Mouse (Mus musculus): Measurements from ENCODE around the gene Dbndd2. TPM values are rescaled to one million over a fixed set of nuclear protein-coding genes. Genes with fewer than 3 reads are reported as not detected.
A peak's percentile ranks its signal among the peaks of the same experiment; 100 is the strongest.

The Dbndd2 gene
- total RNA-seq, 2 experiments from 2014 or later, result 13.5 to 15.7 TPM

DNA sequence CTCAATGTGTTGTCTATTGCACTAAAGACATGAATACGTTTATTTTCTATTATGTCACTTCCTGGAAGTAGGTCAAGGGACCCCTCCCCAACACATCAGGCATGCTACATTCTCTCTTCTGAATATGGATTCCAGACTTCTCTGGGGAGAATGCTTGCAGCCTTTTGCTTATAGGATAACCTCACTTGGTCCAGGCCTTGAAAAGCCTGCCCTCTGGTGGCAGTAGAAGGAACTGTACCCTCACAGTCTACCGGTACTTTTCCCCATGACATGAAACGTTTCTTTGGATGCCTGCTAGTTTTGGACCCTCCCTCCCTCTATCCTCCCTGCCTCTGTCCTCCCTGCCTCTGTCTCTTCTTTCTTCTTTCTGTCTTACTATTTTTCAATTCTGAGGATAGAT, 45.3 kb downstream of the Dbndd2 start:
- DNase-seq (ENCODE audit: low spot score in 2 of 2), result peak; percentile 38 to 71

DNA sequence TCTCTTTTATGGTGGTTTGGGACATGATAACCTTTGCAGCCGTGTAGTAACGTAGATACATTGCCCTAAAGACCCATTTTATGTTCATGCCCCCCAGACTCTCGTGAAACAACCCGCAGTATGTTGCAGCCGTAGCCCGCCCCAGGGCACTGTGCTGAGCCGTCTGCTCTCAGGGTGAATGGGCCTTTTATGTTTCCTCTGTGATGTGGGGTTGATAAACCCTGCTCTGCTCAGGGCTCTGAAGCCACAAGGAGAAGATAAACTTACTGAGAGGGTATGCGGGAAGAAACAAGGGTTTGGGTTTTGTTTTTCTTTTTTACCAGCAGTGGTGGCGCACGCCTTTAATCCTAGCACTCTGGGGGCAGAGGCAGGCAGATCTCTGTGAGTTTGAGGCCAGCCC, 48.4 kb downstream of the Dbndd2 start:
- DNase-seq (ENCODE audit: low spot score in 2 of 2), result no peak

DNA sequence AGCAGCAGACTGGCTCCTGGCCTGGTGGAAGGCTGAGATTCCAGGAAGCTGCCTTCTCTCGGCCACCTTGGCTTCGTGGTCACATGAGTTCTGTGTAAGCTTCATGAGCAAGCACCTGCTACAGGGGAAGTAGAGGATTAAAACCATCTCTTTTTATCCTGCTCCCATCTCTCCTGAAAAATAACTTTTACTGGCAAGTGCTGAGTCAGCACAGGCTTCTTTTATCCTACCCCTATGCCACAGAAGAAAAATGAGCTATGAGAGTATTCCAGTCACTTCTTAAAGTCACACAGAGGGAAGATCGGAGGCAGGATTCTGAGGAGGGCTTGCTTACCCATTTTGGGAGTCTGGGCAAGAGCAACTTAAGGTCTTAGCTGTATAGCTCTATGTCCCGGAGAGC, 51.1 kb downstream of the Dbndd2 start:
- no peak for DNase-seq (ENCODE audit: low spot score in 2 of 2)

DNA sequence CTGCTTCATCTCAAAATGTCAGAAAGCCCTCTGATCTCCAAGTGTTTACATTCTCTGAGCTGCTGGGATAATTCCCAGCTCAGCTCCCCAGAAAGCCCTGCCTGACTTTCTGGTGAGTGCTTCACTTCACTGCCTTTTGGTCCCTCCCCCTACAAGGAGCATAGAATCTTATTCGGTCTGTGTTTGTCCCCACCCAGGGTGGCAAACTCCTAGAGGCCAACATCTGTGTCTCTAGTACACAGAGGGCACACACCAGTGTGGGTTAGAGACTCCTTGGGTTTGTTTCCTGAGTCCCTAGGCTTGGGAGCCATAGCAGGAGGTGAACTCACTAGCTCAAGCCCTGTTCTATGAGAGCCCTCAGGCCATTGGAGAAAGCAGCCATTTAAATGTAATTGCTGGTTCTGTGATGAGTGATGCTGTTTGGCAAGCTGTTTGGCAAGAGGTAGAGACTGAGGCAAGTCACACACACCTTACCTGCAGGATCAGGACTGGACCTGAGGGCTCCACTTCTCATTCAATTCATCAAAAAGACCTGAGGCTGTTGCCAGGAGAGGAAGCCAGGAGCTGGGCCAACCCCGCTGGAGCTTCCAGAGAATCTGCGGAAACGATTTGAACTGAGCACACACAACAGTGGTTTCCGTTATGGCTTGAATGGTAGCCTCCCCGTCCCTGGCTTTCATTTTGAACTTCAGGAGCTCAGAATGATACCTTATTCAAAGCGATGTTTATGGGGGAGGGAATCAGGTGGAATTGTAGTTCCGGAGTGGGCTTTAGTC, 54.9 kb downstream of the Dbndd2 start:
- DNase-seq (ENCODE audit: low spot score in 2 of 2), result no peak

DNA sequence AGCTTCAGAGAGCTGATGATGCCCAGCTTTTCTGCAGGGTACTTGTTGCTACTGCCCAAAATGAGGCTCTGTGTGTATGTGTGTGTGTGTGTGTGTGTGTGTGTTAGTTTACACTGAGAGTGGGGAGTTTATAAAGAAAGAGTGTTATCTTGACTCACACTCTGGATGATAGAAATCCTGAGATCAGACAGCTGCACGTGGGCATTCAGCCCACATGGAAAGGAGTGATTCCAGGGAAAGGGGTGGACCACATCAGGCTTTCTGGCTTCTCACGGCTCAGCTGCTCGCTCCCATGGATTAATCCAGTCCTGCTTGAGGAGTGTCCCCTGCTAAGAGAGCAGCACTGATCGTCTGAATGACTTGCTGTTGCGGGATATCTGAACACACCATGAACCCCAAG, 56.2 kb downstream of the Dbndd2 start:
- DNase-seq (ENCODE audit: low spot score in 2 of 2), result no peak

DNA sequence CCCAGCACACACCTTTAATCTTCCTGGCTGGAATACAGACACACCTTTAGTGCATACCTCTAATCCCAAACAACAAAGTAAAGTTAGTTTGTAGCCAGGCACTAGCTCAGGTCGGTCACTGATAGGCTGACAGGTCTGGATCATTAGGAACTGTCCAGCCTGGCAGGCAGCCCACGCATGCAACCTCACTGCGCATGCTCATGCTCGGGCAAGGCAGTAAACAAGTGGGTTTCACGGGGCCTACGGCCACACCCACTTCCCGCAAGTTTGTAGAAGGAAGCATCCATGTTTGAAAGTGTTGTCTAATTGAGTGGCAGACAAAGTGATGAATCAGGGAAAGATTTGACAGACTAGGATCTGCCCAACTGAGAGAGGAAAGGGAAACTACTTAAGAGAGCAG, 56.7 kb downstream of the Dbndd2 start:
- no peak for DNase-seq (ENCODE audit: low spot score in 2 of 2)

Other genes with a start within 250 kb of the Dbndd2 start
- not detected for gene Svs2, start 247.6 kb upstream of the Dbndd2 start, total RNA-seq (2021)
- not detected for gene Svs3b, start 229.5 kb upstream of the Dbndd2 start, total RNA-seq (2021)
- not detected for gene Svs4, start 207.6 kb upstream of the Dbndd2 start, total RNA-seq (2021)
- not detected for gene Svs3a, start 196.8 kb upstream of the Dbndd2 start, total RNA-seq (2021)
- gene Svs6, start 169.4 kb upstream of the Dbndd2 start, total RNA-seq (2021), result not detected
- gene Svs5, start 153.4 kb upstream of the Dbndd2 start, total RNA-seq (2021), result not detected
- under 1 TPM; 0.57 to 0.76 TPM for gene Slpi, start 97.0 kb upstream of the Dbndd2 start, total RNA-seq (2021)
- gene Rbpjl, start 83.0 kb upstream of the Dbndd2 start, total RNA-seq (2021), result under 1 TPM; 0.13 to 0.15 TPM
- 1 to 10 TPM; 5.5 to 6.0 TPM for gene Matn4, start 80.9 kb upstream of the Dbndd2 start, total RNA-seq (2021)
- 10 to 100 TPM; 58.1 to 60.1 TPM for gene Sdc4, start 42.2 kb upstream of the Dbndd2 start, total RNA-seq (2021)
- 10 to 100 TPM; 20.8 to 22.2 TPM for gene Sys1, start 29.1 kb upstream of the Dbndd2 start, total RNA-seq (2021)
- 1 to 10 TPM in 1 of 2 experiments, under 1 TPM in 1; 0.96 to 1.9 TPM for gene Gm20458, start 25.1 kb upstream of the Dbndd2 start, total RNA-seq (2021)
- gene Trp53tg5, start 12.4 kb upstream of the Dbndd2 start, total RNA-seq (2021), result not detected
- gene Pigt, start 11.4 kb downstream of the Dbndd2 start, total RNA-seq (2021), result 10 to 100 TPM; 66.5 to 66.8 TPM
- 1 to 10 TPM in 1 of 2 experiments, not detected in 1; 1.3 TPM for gene Wfdc2, start 76.3 kb downstream of the Dbndd2 start, total RNA-seq (2021)
- not detected for gene Spint3, start 87.4 kb downstream of the Dbndd2 start, total RNA-seq (2021)
- not detected for gene Wfdc6a, start 99.3 kb downstream of the Dbndd2 start, total RNA-seq (2021)
- not detected for gene Eppin, start 107.5 kb downstream of the Dbndd2 start, total RNA-seq (2021)
- gene Wfdc6b, start 127.4 kb downstream of the Dbndd2 start, total RNA-seq (2021), result not detected
- not detected for gene Wfdc8, start 127.5 kb downstream of the Dbndd2 start, total RNA-seq (2021)
- not detected for gene Wfdc16, start 152.7 kb downstream of the Dbndd2 start, total RNA-seq (2021)
- gene Wfdc10, start 169.9 kb downstream of the Dbndd2 start, total RNA-seq (2021), result not detected
- gene Wfdc9, start 170.5 kb downstream of the Dbndd2 start, total RNA-seq (2021), result not detected
- gene Wfdc11, start 188.0 kb downstream of the Dbndd2 start, total RNA-seq (2021), result not detected
- gene Wfdc13, start 199.0 kb downstream of the Dbndd2 start, total RNA-seq (2021), result not detected
- gene Spint4, start 212.4 kb downstream of the Dbndd2 start, total RNA-seq (2021), result not detected
- not detected for gene Spint5, start 229.2 kb downstream of the Dbndd2 start, total RNA-seq (2021)